Mouse (Mus musculus): ENCODE results near the gene Gm47955.
"Not testable (repeated sequence)": the region's sequence is repeated elsewhere in the genome, so short reads cannot be mapped to it uniquely, and the experiment has no call there.

- TF ChIP-seq CTCF (IDR thresholded peaks at IDR 0.05; ENCODE audit: low read depth, low read length); POLR2AphosphoS5 (IDR thresholded peaks at IDR 0.05; ENCODE audit: insufficient replicate concordance, low read depth, low read length); GATA1 (IDR thresholded peaks at IDR 0.05; ENCODE audit: borderline replicate concordance, low read length); GATA2 (IDR thresholded peaks at IDR 0.05; ENCODE audit: borderline replicate concordance, low read depth, low read length): not testable (repeated sequence)
These were observed 40.2 kb downstream of the Gm47955 start, which contains the start of gene Gm47959 for GRCm38 (mm10) chr1:83000306-83000705.
